Mouse (Mus musculus) CH12.LX (cell line): Measurements from ENCODE around the gene Mrps7. TPM values are rescaled to one million over a fixed set of nuclear protein-coding genes. Genes with fewer than 3 reads are reported as not detected.

ENCODE experiments used
- DNase-seq: peaks from one replicate; pipeline ENCODE4 v3.0.0-alpha.2; 2013; ENCODE audit errors: extremely low read depth
- H3K27ac ChIP-seq: 2 replicates; pipeline ENCODE4 v1.5.1; 2012; ENCODE audit warnings: low read depth, mild to moderate bottlenecking, control low read depth, moderate library complexity; ENCODE audit not compliant: insufficient read depth
- H3K27me3 ChIP-seq: replicated peaks from 2 replicates; pipeline ENCODE3; 2012; ENCODE audit warnings: inconsistent platforms
- H3K36me3 ChIP-seq, 2 experiments: replicated peaks in 1 of 2; 2 replicates each; pipeline versions ENCODE3 to v1.6.1; 2012; ENCODE audit warnings: inconsistent platforms in 1 of 2, low read length in 1 of 2, mild to moderate bottlenecking in 1 of 2, mixed read lengths in 1 of 2, moderate library complexity in 1 of 2; ENCODE audit not compliant: control insufficient read depth in 1 of 2, insufficient read depth in 1 of 2
- H3K4me1 ChIP-seq, 2 experiments: 2 replicates each; pipeline ENCODE4 v1.6.1; 2012; ENCODE audit warnings: inconsistent platforms in 1 of 2, moderate library complexity in 1 of 2; ENCODE audit not compliant: insufficient read depth in 2 of 2, control insufficient read depth in 1 of 2
- H3K4me2 ChIP-seq: 2 replicates; pipeline ENCODE4 v1.6.1; 2012; ENCODE audit warnings: low read depth, mild to moderate bottlenecking, control low read depth; ENCODE audit not compliant: poor library complexity, insufficient read depth, severe bottlenecking
- H3K4me3 ChIP-seq, 3 experiments: fragments of 150-350 bp in 1 of 3; sonication (generic) in 1 of 3; replicated peaks in 1 of 3; 2 replicates each; pipeline versions ENCODE3 to v1.5.1; 2011 to 2012; ENCODE audit warnings: low read depth in 2 of 3, low read length in 2 of 3, mild to moderate bottlenecking in 2 of 3, moderate library complexity in 2 of 3, control low read depth in 1 of 3, improper control_type of control experiment in 1 of 3, inconsistent platforms in 1 of 3, mixed read lengths in 1 of 3; ENCODE audit not compliant: poor library complexity in 1 of 3
- H3K79me2 ChIP-seq: replicated peaks from 2 replicates; pipeline ENCODE4 v1.6.1; 2012; ENCODE audit warnings: mild to moderate bottlenecking, moderate library complexity; ENCODE audit not compliant: control insufficient read depth, poor library complexity, insufficient read depth, severe bottlenecking; ENCODE audit errors: extremely low read depth
- H3K9ac ChIP-seq: 2 replicates; pipeline ENCODE4 v1.6.1; 2012; ENCODE audit warnings: low read depth, mild to moderate bottlenecking, control low read depth, moderate library complexity; ENCODE audit not compliant: insufficient read depth
- H3K9me3 ChIP-seq: replicated peaks from 2 replicates; pipeline ENCODE3; 2012; ENCODE audit warnings: low read length, inconsistent platforms, mixed read lengths
- BHLHE40 ChIP-seq: IDR thresholded peaks from 2 replicates; pipeline ENCODE4 v1.6.1; 2011; ENCODE audit warnings: mild to moderate bottlenecking, low read depth, low read length, improper control_type of control experiment
- CTCF ChIP-seq, 2 experiments: IDR thresholded peaks in 1 of 2; conservative IDR thresholded peaks in 1 of 2; 2 replicates each; pipeline ENCODE4 v1.5.1; 2011 to 2012; ENCODE audit warnings: low read depth in 2 of 2, low read length in 2 of 2, improper control_type of control experiment in 1 of 2, inconsistent platforms in 1 of 2, mild to moderate bottlenecking in 1 of 2, moderate library complexity in 1 of 2
- E2F4 ChIP-seq: IDR thresholded peaks from 2 replicates; pipeline ENCODE4 v1.6.1; 2011; ENCODE audit warnings: low read depth, low read length, improper control_type of control experiment; ENCODE audit not compliant: insufficient replicate concordance
- HCFC1 ChIP-seq: IDR thresholded peaks from 2 replicates; pipeline ENCODE4 v1.6.1; 2012; ENCODE audit warnings: low read depth, mild to moderate bottlenecking, inconsistent platforms, low read length, improper control_type of control experiment
- JUN ChIP-seq: IDR thresholded peaks from 2 replicates; pipeline ENCODE4 v1.6.1; 2011; ENCODE audit warnings: low read depth, mild to moderate bottlenecking, low read length, improper control_type of control experiment, moderate library complexity; ENCODE audit not compliant: insufficient read depth
- JUND ChIP-seq: conservative IDR thresholded peaks from 2 replicates; pipeline ENCODE4 v1.6.1; 2011; ENCODE audit warnings: low read depth, low read length, improper control_type of control experiment
- KAT2A ChIP-seq: IDR thresholded peaks from 2 replicates; pipeline ENCODE4 v1.6.1; 2012; ENCODE audit warnings: low read length, improper control_type of control experiment, inconsistent platforms; ENCODE audit not compliant: insufficient replicate concordance
- MAX ChIP-seq: IDR thresholded peaks from 2 replicates; pipeline ENCODE4 v1.6.1; 2011; ENCODE audit warnings: low read length, improper control_type of control experiment
- MAZ ChIP-seq: IDR thresholded peaks from 2 replicates; pipeline ENCODE4 v1.6.1; 2012; ENCODE audit warnings: low read depth, mild to moderate bottlenecking, inconsistent platforms, low read length, improper control_type of control experiment, moderate library complexity
- MYC ChIP-seq: IDR thresholded peaks from 2 replicates; pipeline ENCODE4 v1.6.1; 2011; ENCODE audit warnings: low read depth, mild to moderate bottlenecking, improper control_type of control experiment, low read length
- NELFE ChIP-seq: IDR thresholded peaks from 2 replicates; pipeline ENCODE4 v1.6.1; 2011; ENCODE audit warnings: low read depth, low read length, improper control_type of control experiment
- POLR2A ChIP-seq: IDR thresholded peaks from 2 replicates; pipeline ENCODE4 v1.6.1; 2011; ENCODE audit warnings: low read depth, mild to moderate bottlenecking, improper control_type of control experiment, low read length
- POLR2AphosphoS2 ChIP-seq: IDR thresholded peaks from 2 replicates; pipeline ENCODE4 v1.6.1; 2011; ENCODE audit warnings: low read depth, low read length, improper control_type of control experiment
- RAD21 ChIP-seq: IDR thresholded peaks from 2 replicates; pipeline ENCODE4 v1.6.1; 2011; ENCODE audit warnings: low read depth, mild to moderate bottlenecking, low read length, improper control_type of control experiment, moderate library complexity
- UBTF ChIP-seq: IDR thresholded peaks from 2 replicates; pipeline ENCODE4 v1.6.1; 2012; ENCODE audit warnings: low read depth, mild to moderate bottlenecking, inconsistent platforms, low read length, improper control_type of control experiment, moderate library complexity
- USF1 ChIP-seq: IDR thresholded peaks from 2 replicates; pipeline ENCODE4 v1.6.1; 2014; ENCODE audit warnings: low read depth, mild to moderate bottlenecking, inconsistent platforms, low read length, improper control_type of control experiment
- ZNF384 ChIP-seq: IDR thresholded peaks from 2 replicates; pipeline ENCODE4 v1.6.1; 2012; ENCODE audit warnings: low read depth, low read length, improper control_type of control experiment, inconsistent platforms
- dilution Hi-C: fragments of 300-500 bp; cut with MboI; formaldehyde crosslinking; loops from 2 replicates; pipeline ENCODE4 v1.14.3; 2020; ENCODE audit warnings: low sequenced_read_pairs; ENCODE audit not compliant: extremely low pct_unique_long_range_greater_than_20kb, extremely low pct_ligation_motif_present
- in situ Hi-C: fragments of 300-500 bp; cut with MboI; formaldehyde crosslinking; loops from 3 replicates; pipeline ENCODE4 v1.14.3; 2019; ENCODE audit warnings: low sequenced_read_pairs, low pct_ligation_motif_present, low pct_unique_long_range_greater_than_20kb, mixed read lengths
- polyA plus RNA-seq: library from polyadenylated mRNA; unstranded; fragments of >175 nt; gene quantifications from 2 replicates; pipeline ENCODE4 v1.2.1, GENCODE M21; 2012; ENCODE audit warnings: low read depth; ENCODE audit not compliant: insufficient read length
- total RNA-seq, 2 experiments: library from RNA; depleted of rRNA; stranded (reverse); fragments of 300-350 nt in 1 of 2; fragments of >200 nt in 1 of 2; gene quantifications; 2 replicates each; pipeline ENCODE4 v1.2.3; 2012 to 2014

Mrps7 gene
- total and polyA plus RNA-seq, 3 experiments, result 154 to 172 (median 157) TPM

GRCm38 (mm10) chr11:115651680-115652079 is 48.0 kb downstream of the Mrps7 start:
- no peak overlapping the region for H3K27ac ChIP-seq
- H3K36me3 ChIP-seq, result peaks cover 77 to 81% of the 10 kb centered on the region in 2 experiments
- peaks cover 77% of the 10 kb centered on the region for H3K79me2 ChIP-seq
- no peak overlapping the region for H3K4me3 ChIP-seq
- H3K9me3 ChIP-seq, result no peaks in the 10 kb centered on the region
- peaks cover 15 to 95% of the 10 kb centered on the region in 2 experiments for H3K4me1 ChIP-seq
- no peak overlapping the region for H3K9ac ChIP-seq
- dilution Hi-C loops (no loop called here), in situ Hi-C loops (no loop called here)
- DNase-seq, result no peak
- H3K27me3 ChIP-seq, result no peaks in the 10 kb centered on the region
- TF ChIP-seq USF1 (no peak), ZNF384 (no peak), UBTF (no peak), E2F4 (no peak), HCFC1 (no peak), JUN (no peak), CTCF (conservative IDR thresholded peaks at IDR 0.05 in 1 of 2, IDR thresholded peaks at IDR 0.05 in 1 of 2; ENCODE audit: low read depth in 2 of 2, low read length in 2 of 2) (no peak), JUND (no peak), BHLHE40 (no peak), MAX (no peak), MAZ (no peak), MYC (no peak), RAD21 (no peak), KAT2A (no peak)
- no peak overlapping the region for H3K4me2 ChIP-seq

DNA sequence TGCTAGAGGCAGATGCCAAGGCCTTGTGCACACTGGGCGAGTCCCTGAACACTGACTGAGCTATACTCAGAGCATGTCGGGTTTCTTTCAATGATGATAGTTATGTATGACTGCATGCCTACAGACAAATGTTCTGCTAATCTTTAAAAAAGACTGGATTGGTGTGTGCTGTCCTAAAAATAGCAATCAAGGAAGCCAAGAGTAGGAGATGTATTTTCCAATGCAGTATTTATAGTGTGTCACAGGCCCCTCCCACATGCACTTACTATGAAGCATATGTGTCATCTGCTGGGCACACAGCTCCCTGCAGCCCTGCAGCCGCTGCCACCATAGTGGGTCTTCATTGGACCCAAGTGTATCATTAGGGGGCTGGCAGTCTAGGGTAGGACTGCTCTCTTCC is 49.5 kb downstream of the Mrps7 start:
- Histone ChIP-seq H3K4me2 (no peak overlapping the region), H3K9ac (no peak overlapping the region), H3K36me3 (peaks cover 69 to 78% of the 10 kb centered on the region in 2 experiments), H3K4me3 (no peak overlapping the region), H3K79me2 (peaks cover 84% of the 10 kb centered on the region), H3K27ac (peak overlapping the region; percentile 21; the same call in 1 of the 2 replicates), H3K27me3 (no peaks in the 10 kb centered on the region), H3K4me1 (peaks cover 12 to 84% of the 10 kb centered on the region in 2 experiments), H3K9me3 (no peaks in the 10 kb centered on the region)
- peak; percentile 41 for TF ChIP-seq POLR2A
- no peak for TF ChIP-seq POLR2AphosphoS2
- TF ChIP-seq MYC, result no peak
- no peak for TF ChIP-seq NELFE
- TF ChIP-seq MAZ, result no peak
- no peak for DNase-seq
- dilution Hi-C loops (no loop called here), in situ Hi-C loops (no loop called here)
